Mouse (Mus musculus): Measurements from ENCODE around the gene Olfr1555-ps1.
"Not testable (repeated sequence)": the region's sequence is repeated elsewhere in the genome, so short reads cannot be mapped to it uniquely, and the experiment has no call there.

Gene Olfr1555-ps1

DNA sequence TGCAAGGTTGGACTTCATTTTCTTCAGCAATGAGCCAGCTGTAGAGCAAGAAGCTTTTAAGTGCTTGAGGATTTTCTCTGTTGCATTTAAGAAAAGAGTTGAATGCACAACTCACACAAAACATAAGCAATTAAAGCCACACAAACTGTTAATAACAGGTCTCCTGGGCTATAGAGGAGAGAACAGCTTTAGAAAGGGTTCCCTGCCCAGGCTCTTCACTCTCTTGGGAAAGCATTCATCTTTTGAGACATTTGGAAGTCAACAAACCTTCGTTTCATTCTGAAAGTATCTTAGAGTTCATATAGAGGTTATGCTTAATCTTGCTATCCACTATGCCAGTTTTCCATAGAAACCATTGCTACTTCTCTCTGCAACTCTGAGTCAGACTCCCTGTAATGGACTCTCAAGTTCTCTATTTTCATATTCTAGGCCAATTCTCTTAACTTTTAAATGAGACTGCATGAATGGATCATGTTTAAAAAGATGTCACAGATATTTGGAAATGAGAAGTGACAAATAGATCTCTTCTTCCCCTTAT, at the start of gene Olfr1555-ps1:
Olfr1555-ps1 (minus strand) TSS at position 51 of the 538 bp plus-strand sequence.
- in situ Hi-C loops (cut with MboI, MseI): loop anchor here (5.0 kb wide), 1 partner anchor 62 kb away; the partner anchor contains the start of gene Olfr1432

DNA sequence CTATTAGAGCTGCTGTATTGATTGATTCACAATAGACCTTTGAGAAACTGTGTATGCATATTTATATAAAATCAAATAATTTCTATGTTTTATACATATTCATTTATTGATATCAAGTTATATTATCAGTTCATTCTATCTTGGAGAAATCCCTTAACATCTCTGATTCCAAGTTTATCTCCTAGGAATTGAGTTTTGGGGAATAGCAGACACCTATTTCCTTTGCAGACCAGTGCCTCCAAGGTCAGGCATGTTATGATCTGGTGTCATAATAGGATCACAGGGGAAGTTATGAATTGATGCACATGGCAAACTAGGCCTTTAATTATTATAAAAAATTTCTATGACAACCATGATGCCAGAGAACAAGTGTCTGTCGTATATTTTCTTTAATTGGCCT, 30.4 kb upstream of the Olfr1555-ps1 start, which contains the start of gene Olfr1431:
Olfr1431 (plus strand) TSS at position 301 of the 400 bp plus-strand sequence.
- in situ Hi-C loops (cut with MboI, MseI): no loop called here

DNA sequence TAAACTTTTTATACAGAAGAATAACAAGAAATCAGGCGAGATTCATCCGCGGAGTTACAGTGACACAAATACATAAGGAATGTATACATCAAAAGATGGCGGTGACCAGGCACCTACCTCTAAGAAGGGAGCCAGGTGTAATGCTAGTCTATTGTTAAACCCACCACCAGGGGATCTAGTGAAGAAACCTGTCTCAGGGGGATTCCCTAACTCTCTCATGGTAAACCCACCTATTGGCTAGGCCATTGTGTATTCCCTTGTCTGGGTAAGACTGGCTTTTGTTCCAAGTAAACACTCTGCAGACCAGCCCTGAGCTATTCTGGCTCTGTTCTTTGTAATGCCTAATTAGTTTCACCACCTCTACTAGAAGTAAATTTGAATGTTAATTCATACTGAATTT, 29.2 kb upstream of the Olfr1555-ps1 start:
- in situ Hi-C loops (cut with MboI, MseI): not testable (repeated sequence)

DNA sequence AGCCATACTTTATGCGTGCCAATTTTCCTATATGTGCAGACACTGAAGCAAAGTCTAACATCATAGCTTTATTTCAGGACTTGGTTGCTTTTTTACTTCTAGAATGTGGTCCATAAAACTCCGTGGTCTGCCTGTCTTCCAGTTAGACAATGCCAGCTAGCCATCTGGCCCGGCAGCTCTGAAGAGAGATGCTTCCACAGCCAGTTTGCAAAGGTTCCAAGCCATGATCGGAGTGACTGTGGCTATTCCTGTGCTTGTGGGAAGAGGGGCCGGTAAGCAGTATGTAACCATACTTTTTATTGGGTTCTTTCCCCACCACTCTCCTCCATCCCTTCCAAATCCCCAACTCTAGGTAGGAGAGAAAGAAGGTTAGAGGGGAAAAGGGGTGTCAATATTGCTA, 5.5 kb upstream of the Olfr1555-ps1 start:
- in situ Hi-C loops (cut with MboI, MseI): not testable (repeated sequence)

DNA sequence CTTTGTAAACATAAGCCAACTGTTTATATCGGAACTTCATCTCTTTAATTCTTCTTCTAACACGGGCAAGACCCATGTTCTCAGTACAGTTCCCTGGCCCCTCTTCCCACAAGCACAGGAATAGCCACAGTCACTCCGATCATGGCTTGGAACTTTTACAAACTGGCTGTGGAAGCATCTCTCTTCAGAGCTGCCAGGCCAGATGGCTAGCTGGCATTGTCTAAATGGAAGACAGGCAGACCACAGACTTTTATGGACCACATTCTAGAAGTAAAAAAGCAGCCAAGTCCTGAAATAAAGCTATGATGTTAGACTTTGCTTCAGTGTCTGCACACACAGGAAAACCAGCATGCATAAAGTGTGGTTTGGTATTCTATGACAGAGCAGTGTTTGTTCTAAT, 24.5 kb downstream of the Olfr1555-ps1 start:
- in situ Hi-C loops (cut with MboI, MseI): no loop called here

DNA sequence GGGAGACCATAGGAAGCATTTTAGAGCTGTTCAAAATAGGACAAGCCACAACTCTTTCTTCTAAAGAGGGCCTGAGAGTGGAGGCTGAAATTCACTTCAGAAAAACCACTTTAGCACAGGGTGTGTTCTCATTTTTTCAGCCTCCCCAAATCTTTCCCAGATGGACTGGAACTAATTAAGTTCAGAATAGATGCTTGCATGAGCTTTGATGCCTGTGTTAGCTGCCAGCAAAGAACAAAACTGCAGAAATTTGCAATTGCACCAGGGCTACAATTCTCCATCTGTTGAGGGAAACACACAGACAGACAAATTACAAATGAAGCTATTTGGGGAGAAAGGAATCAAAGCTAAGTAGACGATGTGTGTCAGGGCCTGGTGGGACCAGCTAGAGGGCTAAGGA, 26.6 kb downstream of the Olfr1555-ps1 start:
- in situ Hi-C loops (cut with MboI, MseI): no loop called here

DNA sequence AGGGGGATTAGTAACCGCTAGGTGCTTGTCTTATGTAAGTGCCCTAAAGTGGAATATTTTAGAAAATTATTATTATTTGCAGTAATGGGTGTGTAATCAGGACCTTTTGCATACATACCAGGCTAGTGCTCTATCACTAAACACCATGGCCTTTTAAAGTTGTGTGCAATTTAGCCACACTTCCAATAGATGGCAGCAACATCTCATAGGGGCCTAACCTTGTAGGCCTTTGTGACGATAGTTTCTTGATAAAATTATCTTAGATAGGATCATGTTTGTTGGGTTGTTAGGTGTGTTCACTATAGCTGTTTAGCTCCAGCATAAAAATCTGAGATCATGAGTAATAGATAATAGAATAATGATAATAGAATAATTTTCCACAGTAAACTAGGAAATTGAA, 35.6 kb downstream of the Olfr1555-ps1 start:
- in situ Hi-C loops (cut with MboI, MseI): loop anchor here (10.0 kb wide), 1 partner anchor 281 kb away; the partner anchor contains the start of gene Olfr1441

DNA sequence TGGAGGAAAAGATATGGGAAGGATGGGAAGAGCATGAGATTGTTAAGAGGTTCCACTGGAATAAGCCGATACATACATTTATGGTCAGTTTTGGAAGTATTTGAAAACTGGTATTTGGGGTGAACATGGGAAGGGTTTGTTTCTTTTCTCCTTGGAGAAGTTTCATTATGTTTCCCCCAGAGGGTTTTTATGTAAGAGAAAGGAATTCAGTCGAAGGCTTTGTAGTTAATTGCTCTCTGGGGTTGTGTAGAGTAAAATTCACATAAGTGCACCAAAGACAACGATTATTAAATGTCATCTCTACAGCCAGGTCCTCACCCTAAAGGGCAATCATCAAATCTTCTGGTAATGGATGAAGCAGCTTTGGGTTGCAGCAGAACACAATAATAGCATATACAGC, 46.8 kb downstream of the Olfr1555-ps1 start, which contains the start of gene Olfr76:
Olfr76 (minus strand) TSS at position 101 of the 400 bp plus-strand sequence.
- in situ Hi-C loops (cut with MboI, MseI): no loop called here

DNA sequence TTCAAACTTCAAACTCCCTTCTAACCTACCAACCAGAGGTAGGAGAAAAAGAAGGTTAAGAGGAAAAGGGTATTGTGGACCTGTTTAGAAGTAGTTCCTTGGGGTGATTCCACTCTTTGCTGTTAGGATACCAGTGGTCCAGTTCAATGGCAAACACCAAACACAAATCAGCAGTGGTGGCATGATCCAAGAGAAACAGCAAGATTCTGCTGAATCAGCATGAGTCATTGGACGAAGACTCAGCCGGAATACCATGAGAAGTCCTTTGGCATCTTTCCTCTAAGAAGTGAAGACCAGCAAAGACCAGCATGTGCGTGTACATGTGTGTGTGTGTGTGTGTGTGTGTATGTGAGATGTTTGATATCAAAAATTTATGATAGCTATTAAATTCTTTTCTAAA, 53.4 kb downstream of the Olfr1555-ps1 start:
- in situ Hi-C loops (cut with MboI, MseI): no loop called here

DNA sequence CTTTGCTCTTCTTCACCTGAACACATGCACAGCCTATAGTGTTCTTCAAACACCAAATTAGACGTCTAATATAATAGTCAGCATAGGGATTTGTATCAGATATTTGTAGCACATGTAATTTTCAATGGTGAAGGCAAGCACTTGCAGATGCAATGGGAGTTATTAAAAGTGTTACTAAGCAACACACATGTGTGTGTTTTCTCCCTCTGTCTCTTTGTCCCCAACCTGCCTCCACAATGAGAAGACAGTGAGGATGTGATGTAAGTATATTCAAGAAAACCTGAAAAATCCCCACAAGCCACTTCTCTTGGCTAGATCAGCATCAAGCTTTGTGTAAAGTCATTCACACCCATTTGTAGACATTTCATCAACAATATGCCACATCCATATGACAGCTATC, 54.1 kb downstream of the Olfr1555-ps1 start, which contains the start of gene Olfr1428:
Olfr1428 (minus strand) TSS at position 101 of the 400 bp plus-strand sequence.
- in situ Hi-C loops (cut with MboI, MseI): no loop called here

Data from regulatory T cell (primary cell).